Mouse (Mus musculus): ENCODE data around the gene D2hgdh. TPM values are rescaled to one million over a fixed set of nuclear protein-coding genes. Genes with fewer than 3 reads are reported as not detected.
A peak's percentile ranks its signal among the peaks of the same experiment; 100 is the strongest.
"Not testable (repeated sequence)": the region's sequence is repeated elsewhere in the genome, so short reads cannot be mapped to it uniquely, and the experiment has no call there.

D2hgdh gene
- total and polyA plus RNA-seq, 2 experiments, result 23.4 to 27.8 TPM

GRCm38 (mm10) chr1:93823796-93824495 is 763 bp upstream of the D2hgdh start:
- Histone ChIP-seq H3K9ac (ENCODE audit: low read depth, low read length) (no peak overlapping the region), H3K4me3 (ENCODE audit: insufficient read depth, low read depth, low read length) (no peak overlapping the region), H3K4me1 (ENCODE audit: control insufficient read depth, insufficient read depth, low read length) (peaks cover 2% of the 10 kb centered on the region; the same call in 1 of the 2 replicates), H3K27ac (replicated peaks; ENCODE audit: insufficient read depth, low read depth, low read length) (no peak overlapping the region), H3K79me2 (ENCODE audit: control insufficient read depth, insufficient read depth, low read length) (no peaks in the 10 kb centered on the region), H3K27me3 (ENCODE audit: control insufficient read depth, insufficient read depth, low read length) (no peaks in the 10 kb centered on the region), H3K36me3 (ENCODE audit: control insufficient read depth, insufficient read depth, low read length) (peaks cover 4% of the 10 kb centered on the region; the same call in 1 of the 2 replicates)
- DNase-seq (ENCODE audit: extremely low read depth, low read depth, low spot score), result no peak
- WGBS, result 77% methylated on average over 3 of the region's 3 CpGs
- TF ChIP-seq CTCF (IDR thresholded peaks at IDR 0.05; ENCODE audit: low read depth, low read length) (no peak), POLR2A (IDR thresholded peaks at IDR 0.05; ENCODE audit: extremely low read depth, insufficient read depth, low read length) (no peak)

- Histone ChIP-seq H3K36me3 (ENCODE audit: control insufficient read depth, insufficient read depth, low read length) (peaks cover 2% of the 10 kb centered on the region; the same call in 1 of the 2 replicates), H3K4me1 (ENCODE audit: control insufficient read depth, insufficient read depth, low read length) (peaks cover 2% of the 10 kb centered on the region; the same call in 1 of the 2 replicates), H3K27ac (replicated peaks; ENCODE audit: insufficient read depth, low read depth, low read length) (peak overlapping the region; percentile 85), H3K4me3 (ENCODE audit: insufficient read depth, low read depth, low read length) (peak overlapping the region; percentile 71), H3K9ac (ENCODE audit: low read depth, low read length) (peak overlapping the region; percentile 79), H3K27me3 (ENCODE audit: control insufficient read depth, insufficient read depth, low read length) (no peaks in the 10 kb centered on the region), H3K79me2 (ENCODE audit: control insufficient read depth, insufficient read depth, low read length) (no peaks in the 10 kb centered on the region)
- TF ChIP-seq POLR2A (IDR thresholded peaks at IDR 0.05; ENCODE audit: extremely low read depth, insufficient read depth, low read length) (peak; percentile 93), CTCF (IDR thresholded peaks at IDR 0.05; ENCODE audit: low read depth, low read length) (no peak)
- peak; percentile 94 for DNase-seq (ENCODE audit: extremely low read depth, low read depth, low spot score)
- under 1% methylated on average over 30 of the region's 30 CpGs for WGBS
Measured at GRCm38 (mm10) chr1:93825105-93825674, 481 bp downstream of the D2hgdh start.

GRCm38 (mm10) chr1:93825771-93826539 is 1.2 kb downstream of the D2hgdh start:
- DNase-seq (ENCODE audit: extremely low read depth, low read depth, low spot score), result no peak
- Histone ChIP-seq H3K4me3 (ENCODE audit: insufficient read depth, low read depth, low read length) (peak overlapping the region; percentile 71), H3K9ac (ENCODE audit: low read depth, low read length) (peak overlapping the region; percentile 30), H3K4me1 (ENCODE audit: control insufficient read depth, insufficient read depth, low read length) (peaks cover 2% of the 10 kb centered on the region; the same call in 1 of the 2 replicates), H3K79me2 (ENCODE audit: control insufficient read depth, insufficient read depth, low read length) (no peaks in the 10 kb centered on the region), H3K36me3 (ENCODE audit: control insufficient read depth, insufficient read depth, low read length) (peaks cover 2% of the 10 kb centered on the region; the same call in 1 of the 2 replicates), H3K27ac (replicated peaks; ENCODE audit: insufficient read depth, low read depth, low read length) (peak overlapping the region; percentile 17), H3K27me3 (ENCODE audit: control insufficient read depth, insufficient read depth, low read length) (no peaks in the 10 kb centered on the region)
- 41% methylated on average over 27 of the region's 27 CpGs for WGBS
- no peak for TF ChIP-seq POLR2A (IDR thresholded peaks at IDR 0.05; ENCODE audit: extremely low read depth, insufficient read depth, low read length)
- TF ChIP-seq CTCF (IDR thresholded peaks at IDR 0.05; ENCODE audit: low read depth, low read length), result no peak

- Histone ChIP-seq H3K4me3 (ENCODE audit: insufficient read depth, low read depth, low read length) (no peak overlapping the region), H3K9ac (ENCODE audit: low read depth, low read length) (no peak overlapping the region), H3K79me2 (ENCODE audit: control insufficient read depth, insufficient read depth, low read length) (no peaks in the 10 kb centered on the region), H3K27me3 (ENCODE audit: control insufficient read depth, insufficient read depth, low read length) (no peaks in the 10 kb centered on the region), H3K27ac (replicated peaks; ENCODE audit: insufficient read depth, low read depth, low read length) (no peak overlapping the region), H3K36me3 (ENCODE audit: control insufficient read depth, insufficient read depth, low read length) (peaks cover 2% of the 10 kb centered on the region; the same call in 1 of the 2 replicates), H3K4me1 (ENCODE audit: control insufficient read depth, insufficient read depth, low read length) (peaks cover 2% of the 10 kb centered on the region; the same call in 1 of the 2 replicates)
- 93% methylated on average over 9 of the region's 9 CpGs for WGBS
- no peak for DNase-seq (ENCODE audit: extremely low read depth, low read depth, low spot score)
- TF ChIP-seq POLR2A (IDR thresholded peaks at IDR 0.05; ENCODE audit: extremely low read depth, insufficient read depth, low read length) (no peak), CTCF (IDR thresholded peaks at IDR 0.05; ENCODE audit: low read depth, low read length) (no peak)
Measured at GRCm38 (mm10) chr1:93826540-93826835, 1.8 kb downstream of the D2hgdh start.

GRCm38 (mm10) chr1:93832754-93833360 is 8.1 kb downstream of the D2hgdh start:
- H3K27ac ChIP-seq (replicated peaks; ENCODE audit: insufficient read depth, low read depth, low read length); H3K27me3 ChIP-seq (ENCODE audit: control insufficient read depth, insufficient read depth, low read length); H3K4me3 ChIP-seq (ENCODE audit: insufficient read depth, low read depth, low read length); H3K79me2 ChIP-seq (ENCODE audit: control insufficient read depth, insufficient read depth, low read length); DNase-seq (ENCODE audit: extremely low read depth, low read depth, low spot score); H3K9ac ChIP-seq (ENCODE audit: low read depth, low read length); H3K4me1 ChIP-seq (ENCODE audit: control insufficient read depth, insufficient read depth, low read length): not testable (repeated sequence)
- WGBS, result 48% methylated on average over 3 of the region's 4 CpGs
- peaks cover 12% of the 10 kb centered on the region for H3K36me3 ChIP-seq (ENCODE audit: control insufficient read depth, insufficient read depth, low read length)

Data from liver, adult 2 months (tissue).